Mouse (Mus musculus) induced T-regulatory cell, adult 2 months (primary cell): ENCODE data around the gene Tmem138.

Experiments
- DNase-seq: peaks from one replicate; pipeline ENCODE4 v3.0.0-alpha.2; 2012; ENCODE audit warnings: low read depth

Tmem138 gene

DNA sequence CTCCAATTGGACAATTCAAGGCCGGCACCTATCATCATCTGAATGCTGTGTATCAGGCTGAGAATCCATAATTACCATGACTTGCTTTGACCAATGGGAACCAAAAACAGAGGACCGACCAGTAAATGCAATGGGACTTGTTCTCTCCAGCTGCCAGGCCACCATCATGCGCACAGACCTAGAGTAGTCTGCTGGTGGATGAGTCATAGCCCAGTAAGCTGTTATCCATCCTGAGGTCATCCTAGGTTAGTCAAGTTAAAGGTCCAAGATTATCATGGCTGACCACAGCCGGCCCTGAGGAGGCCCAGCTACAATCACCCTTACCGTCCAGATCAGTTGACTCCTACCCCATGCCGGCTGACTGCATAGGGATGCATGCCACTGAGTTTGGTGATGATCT lies 7.5 kb downstream of the Tmem138 start:
- DNase-seq, result no peak

DNA sequence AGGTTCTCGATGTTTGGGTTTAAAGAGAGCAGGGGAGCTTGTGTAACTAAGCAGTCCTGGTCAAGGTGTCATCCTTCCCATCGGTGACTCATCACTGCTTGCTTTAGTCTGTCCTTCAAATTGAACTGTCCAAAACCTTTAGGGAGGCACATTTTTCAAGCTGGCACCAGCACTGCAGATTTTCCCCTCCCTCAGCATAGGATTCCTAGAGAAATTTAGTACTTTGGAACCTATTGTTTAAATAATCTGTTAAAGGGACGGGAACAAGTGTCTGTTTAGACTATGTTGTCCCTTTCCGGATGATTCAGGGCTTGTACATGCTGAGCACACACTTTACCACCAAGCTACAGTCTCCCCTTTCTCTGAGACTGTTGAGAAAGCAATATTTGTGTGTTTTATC lies 11.9 kb downstream of the Tmem138 start:
- DNase-seq, result no peak

DNA sequence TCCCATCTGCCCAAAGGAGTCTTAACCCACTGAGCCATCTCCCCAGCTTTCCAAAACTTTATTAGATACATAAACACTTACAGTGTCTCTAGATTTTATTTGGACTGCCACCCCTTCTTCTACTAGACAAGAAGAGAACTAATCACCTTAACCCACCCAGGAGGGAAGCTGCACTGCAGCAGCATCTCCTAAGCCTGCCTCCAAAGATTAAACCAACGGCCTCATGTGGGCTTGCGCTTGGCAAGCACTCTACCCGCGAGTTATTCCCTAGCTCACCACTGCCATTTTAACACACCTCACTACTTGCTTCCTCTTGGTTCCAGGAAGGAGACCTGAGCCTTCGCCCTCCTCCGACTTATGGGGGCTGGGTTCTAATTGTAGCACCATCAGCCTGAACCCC lies 12.9 kb downstream of the Tmem138 start:
- DNase-seq, result no peak

DNA sequence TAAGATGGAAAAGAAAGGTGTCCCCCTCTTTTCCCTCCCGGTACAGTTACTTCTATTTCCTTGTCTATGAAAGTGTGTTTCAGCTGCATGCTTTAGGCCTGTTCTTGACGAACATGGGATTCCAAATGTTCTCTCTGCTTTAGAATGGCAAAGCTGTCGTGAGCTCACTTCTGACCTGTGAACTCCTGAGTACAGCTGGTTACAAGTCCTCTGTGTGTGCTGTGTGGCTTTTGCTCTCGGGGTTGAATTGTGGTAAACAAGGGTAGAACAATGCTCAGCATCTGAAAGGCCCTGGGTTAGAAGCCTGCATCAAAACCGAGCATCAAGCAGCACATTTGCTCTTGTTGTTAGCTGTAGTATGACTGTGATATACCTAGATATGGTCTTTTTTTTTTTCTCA lies 14.8 kb downstream of the Tmem138 start:
- DNase-seq, result no peak

DNA sequence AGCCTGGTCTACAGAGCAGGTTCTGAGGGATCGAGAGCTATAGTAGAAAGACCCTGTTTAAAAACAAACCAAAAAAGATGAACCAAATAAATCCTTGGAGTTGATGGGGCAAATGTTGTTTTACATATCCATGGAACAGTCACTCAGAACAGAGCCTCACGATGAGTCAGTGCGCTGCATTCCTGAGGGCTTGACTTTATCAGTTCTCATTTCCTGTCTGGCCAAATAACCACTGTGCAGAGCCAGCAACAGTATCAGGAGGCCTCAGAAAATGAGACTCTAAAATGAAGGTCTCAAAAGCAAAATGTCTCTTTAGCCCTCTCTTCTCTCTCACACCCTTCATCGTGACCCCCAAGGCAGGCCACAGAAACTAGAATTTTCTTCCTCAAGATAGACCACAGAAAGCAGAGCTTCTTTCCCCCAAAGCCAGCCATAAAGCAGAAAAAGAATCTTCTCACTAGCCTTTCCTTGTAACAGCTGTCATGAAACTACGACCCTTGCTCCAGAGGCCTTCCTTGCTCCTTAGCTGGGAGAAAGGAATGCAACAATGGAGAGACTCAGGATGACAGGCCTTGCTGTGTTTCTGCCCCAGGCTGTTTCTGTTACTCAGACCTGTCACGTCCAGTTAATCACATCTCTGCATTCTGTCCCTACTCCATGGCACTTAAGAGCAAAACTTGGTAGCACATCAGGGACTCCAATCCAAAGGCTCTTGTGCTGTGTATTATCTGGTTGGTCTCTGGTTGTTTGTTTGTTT lies 15.4 kb downstream of the Tmem138 start:
- DNase-seq, result no peak

DNA sequence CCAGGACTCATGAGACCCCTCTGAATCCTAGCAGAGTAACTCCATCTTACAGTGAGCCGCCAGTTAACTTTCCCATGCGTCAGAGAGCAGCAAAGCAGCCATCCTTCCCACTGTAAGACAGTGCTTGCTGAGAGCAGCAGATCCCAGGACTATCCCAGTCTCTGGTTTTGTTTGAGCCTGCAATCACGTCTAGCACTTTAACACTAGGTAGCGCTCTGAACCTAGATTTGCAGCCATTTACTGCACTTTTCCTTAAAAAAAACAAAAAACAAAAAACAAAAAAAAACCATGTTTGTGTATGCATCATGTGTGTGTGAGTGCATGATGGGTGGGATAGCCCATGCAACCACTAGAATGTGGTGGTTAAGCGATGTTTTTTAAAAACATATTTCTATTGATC lies 17.1 kb downstream of the Tmem138 start:
- no peak for DNase-seq

DNA sequence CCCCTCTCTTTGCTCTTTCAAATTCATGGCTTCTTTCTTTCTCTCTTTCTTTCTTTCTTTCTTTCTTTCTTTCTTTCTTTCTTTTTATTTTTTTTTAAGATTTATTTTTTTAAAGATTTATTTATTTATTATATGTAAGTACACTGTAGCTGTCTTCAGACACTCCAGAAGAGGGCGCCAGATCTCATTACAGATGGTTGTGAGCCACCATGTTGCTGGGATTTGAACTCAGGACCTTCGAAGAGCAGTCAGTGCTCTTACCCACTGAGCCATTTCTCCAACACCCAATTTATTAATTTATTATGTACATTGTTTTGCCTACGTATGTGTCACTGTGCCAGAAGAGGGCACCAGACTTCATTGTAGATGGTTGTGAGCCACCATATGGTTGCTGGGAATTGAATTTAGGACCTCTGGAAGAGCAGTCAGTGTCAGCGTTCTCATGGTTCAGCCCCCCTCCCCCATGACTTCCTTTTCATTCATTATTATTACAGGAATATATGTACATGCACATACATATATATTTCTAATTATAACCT lies 19.3 kb downstream of the Tmem138 start:
- peak; percentile 30 for DNase-seq

DNA sequence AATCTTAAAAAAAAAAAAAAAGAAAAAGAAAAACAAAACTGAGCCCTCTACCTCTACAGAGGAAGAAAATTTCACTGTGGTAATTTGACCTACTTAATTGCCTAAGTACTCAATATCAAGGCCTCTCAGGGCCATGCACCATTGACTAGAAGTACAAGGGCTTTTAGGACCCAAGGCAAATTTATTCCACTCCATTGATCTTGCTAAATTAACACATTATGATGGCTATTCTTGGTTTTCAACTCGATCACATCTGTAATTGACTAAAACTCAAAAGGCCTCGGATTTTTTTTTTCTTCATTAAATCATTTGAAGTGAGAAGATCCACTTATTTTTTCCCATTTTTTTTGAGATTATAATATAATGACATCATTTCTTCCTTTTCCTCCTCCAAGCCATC lies 19.7 kb downstream of the Tmem138 start:
- DNase-seq, result no peak

DNA sequence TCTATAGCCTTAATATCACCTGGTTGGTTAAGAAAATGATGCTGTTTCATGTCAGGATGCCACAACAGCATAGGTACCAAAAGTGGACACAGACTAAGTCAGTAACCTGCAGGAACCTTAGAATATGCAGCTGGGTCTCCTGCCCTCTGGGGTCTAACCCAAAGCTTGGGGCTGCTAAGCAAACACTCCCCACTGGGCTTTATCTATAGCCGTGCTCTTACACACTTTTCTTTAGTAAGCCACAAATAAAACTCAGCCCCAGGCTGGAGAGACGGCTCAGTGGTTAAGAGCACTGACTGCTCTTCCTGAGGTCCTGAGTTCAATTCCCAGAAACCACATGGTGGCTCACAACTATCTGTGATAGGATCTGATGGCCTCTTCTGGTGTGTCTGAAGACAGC lies 20.2 kb downstream of the Tmem138 start:
- peak; percentile 16 for DNase-seq

DNA sequence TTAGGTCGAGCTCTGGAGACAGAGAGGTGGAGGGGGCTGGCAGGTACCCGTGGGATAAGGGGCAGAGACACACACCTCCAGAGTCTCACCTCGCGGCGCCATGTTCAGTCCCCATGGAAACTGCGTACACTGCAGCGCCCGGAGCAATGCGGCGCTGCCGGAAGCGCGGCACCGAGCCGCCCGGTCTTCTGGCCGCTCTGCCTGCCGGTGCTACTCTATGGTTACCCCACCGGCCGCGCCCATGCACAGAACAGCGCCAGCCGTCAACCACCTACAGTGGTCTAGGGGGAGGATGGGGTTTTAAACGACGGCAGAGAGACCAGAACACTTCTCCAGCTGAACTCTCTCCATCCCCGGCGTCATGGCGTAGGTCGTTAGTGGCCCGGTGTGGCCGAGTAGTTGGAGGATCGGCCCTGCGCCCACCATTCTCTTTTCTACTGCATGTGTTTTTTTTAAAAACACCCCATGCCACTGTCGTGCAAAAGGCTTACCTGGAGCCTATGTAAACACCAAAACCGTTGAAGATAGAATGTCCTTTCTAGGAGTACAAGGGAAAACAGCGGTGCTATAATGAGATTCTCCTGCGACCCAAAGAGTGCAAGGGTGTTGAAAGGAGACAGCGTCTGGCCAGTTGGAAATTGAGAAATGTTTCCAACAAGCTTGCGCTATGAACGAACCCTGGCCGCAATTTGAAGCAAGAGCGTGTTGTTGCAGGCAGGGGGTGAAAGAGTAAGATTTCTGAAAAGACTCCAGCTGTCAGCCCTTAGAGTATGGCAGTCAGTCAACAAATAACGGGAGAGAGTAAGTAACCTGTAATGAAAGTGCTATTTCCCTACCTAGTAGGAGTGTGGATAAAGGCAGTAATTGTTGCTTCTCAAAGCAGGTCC lies 21.3 kb downstream of the Tmem138 start, which contains the start of gene Tmem216:
Gene Tmem216 (minus strand): TSS at position 615 of the 887 bp plus-strand sequence.
- DNase-seq, result peak; percentile 86

DNA sequence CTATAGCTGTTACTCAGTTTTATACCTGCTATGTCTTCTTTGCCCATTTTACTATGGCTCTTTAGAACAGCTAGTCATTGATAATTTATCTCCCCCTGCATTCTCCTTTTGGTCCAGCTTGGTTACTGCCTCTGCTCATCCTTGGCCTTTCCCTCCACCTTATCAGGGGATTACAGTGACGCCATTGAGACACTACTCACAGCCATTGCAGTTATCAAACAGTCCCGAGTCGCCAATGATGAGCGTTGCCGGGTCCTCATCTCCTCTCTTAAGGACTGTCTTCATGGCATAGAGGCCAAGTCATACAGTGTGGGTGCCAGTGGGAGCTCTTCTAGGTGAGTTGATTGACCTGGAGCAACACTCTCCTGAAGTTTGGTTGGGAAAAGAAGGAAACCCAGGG lies 37.7 kb downstream of the Tmem138 start:
- no peak for DNase-seq

DNA sequence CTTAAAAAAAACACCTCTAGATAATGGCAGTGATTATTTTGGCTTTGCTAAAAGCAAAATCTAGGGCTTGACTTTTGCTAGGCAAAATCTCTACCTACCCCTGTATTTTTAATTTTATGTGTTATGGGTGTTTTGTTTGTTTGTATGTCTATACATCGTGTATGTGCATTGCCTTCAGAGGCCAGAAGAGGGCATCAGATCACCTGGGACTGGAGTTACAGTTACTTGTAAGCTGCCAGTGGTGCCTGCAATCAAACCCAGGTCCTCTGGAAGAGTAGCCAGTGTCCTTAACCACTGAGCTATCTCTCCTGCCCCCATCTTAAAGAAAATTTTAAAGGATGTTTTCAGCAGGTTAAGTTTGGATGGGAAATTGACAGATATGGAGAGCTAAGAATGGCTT lies 47.1 kb downstream of the Tmem138 start:
- peak; percentile 41 for DNase-seq

DNA sequence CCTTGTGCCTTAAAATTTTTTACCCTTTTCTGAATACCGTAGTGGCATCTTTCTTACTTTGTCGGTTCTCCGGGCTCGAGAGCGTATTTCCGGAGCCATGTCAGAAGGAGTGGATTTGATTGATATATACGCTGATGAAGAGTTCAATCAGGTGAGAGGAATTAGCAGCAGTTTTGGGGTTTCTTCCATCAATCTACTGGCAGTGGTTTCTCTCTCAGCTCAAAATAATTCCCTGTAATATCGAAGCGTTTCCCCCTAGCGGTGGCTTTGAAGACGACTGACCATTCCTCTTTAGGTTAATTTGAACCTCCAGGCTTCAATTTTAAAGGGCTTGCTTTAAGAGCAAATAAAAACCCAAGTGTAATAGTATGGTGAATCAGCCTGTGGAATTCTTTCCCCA lies 51.3 kb downstream of the Tmem138 start, which contains the start of gene Sdhaf2:
Gene Sdhaf2 (minus strand): TSS at position 233 of the 400 bp plus-strand sequence.
- DNase-seq, result peak; percentile 86

DNA sequence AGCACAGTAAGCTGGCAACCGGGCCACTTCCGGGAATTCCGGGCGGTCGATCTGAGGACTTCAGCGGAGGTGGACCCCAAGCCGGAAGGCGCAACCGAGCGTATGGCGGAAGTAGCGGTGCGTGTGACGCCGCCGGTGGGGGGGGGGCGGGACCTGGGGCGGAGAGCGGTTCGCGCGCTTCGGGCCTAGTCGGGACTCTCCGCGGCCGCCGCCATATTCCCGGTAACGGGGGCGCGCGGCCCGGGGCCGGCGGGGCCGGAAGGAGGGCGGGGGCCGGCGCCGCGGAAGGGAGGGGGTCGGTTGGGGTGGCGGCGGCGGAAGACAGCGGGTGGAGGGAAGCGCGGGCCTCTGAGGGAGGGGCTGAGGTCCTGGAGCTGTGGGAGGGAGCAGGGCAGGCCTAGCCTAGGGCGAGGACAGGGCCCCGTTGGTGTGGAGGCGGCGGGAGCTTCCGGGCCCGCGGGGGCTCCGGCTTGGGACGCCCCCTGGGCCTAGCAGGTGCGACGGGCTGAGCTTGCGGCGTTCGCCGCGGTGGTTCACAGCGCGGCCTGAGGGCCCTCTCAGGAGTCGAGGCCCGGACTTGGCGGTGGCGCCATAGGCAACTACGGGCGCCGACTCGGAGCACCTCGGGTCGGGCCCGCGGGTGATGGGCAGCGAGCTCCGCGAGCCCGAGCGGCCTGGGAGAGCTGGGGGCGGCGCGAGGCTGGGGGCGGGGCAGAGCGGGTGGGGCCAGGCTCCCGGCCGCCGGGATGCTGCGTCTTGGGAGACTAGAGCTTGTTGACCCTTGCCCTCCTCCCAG lies 51.9 kb downstream of the Tmem138 start, which contains the start of gene Cpsf7:
Gene Cpsf7 (plus strand): TSS at position 161 of the 796 bp plus-strand sequence.
- DNase-seq, result peak; percentile 96

DNA sequence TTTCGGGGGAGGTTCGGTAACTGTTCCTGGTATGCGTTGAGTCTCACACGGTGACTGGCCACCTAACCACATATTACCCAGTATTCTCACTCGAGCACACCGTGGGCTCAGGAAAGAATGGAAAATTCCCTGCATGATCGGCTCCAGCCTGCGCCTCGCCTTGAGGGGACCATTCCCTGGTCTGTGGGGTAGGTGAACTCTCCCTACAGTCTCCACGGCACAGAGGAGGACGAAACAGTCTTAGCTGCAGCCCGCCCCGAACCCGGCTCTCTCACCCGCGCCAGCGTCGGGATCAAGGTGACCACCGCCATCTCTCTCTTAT lies 52.4 kb downstream of the Tmem138 start:
- no peak for DNase-seq

DNA sequence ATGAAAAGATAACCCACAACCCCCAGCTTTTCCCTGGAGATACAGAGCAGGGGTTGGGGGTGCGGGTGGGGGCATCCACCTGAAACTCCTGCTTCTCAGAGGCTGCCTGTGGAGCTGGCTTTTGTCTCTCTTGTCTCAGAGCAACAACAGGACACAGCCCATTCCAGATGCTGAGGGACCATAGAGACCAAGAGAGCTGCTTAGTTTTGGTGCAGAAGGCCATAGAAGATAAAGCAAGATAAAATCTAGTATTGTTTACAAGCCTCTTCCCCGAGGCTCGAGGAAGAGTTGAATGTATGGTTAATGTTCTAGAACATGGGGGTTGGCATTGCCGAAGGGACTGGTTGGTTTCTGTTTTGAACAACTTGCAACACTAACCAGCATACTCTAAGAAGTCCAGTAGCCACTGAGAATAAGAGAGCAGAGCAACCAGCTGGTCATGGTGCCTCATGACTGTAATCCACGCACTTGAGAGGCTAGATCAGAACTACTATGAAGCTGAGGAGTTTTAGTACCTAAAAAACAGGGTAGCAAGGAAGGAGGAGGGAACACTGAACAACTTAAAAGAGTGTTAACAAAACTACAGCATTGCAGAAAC lies 53.6 kb downstream of the Tmem138 start:
- peak; percentile 40 for DNase-seq

DNA sequence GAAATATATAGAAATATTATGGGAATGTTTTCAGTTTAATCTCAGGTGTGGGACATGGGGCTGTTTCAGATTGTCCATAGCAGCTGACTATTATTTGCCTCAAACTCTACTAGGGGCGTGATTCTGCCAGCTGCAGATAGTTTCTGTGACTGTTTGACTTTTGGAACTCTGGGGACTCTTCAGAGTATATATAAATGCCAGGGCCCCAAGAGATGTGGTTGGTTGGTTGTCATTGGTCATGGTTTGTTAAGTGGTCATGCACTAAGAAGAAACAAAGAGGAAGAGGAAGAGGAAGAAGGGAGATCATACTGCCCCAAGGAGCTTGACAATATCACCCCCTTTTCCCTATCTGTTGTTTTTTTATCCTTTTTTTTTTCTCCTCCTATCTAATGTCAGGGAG lies 55.2 kb downstream of the Tmem138 start:
- DNase-seq, result no peak
